Mouse (Mus musculus) gastrocnemius, adult 18-20 months (tissue): ENCODE results near the gene Cxcl14. TPM values are rescaled to one million over a fixed set of nuclear protein-coding genes. Genes with fewer than 3 reads are reported as not detected.

ENCODE experiments used
- DNase-seq: peaks from one replicate; pipeline ENCODE4 v3.0.0; 2021; ENCODE audit warnings: low spot score
- long read RNA-seq, 2 experiments: library from polyadenylated mRNA; stranded (forward); transcript quantifications; one replicate each; pipeline ENCODE4 v2.0.0; 2021
- total RNA-seq, 2 experiments: library from RNA; stranded (reverse); gene quantifications; 2 replicates each; pipeline ENCODE4 v1.2.3; 2021

Gene Cxcl14
- 10 to 100 TPM; 39.5 to 54.4 TPM for total RNA-seq
- long read RNA-seq, experiment 1, transcript Cxcl14-201 (4 exons, 1,827 nt): major isoform, 49 of 52 reads
- long read RNA-seq, experiment 1, partial matches to known transcripts: 0 of 52 reads
- long read RNA-seq, experiment 1, other reads (novel, unspliced or antisense): 3 of 52 reads
- long read RNA-seq, experiment 2, transcript Cxcl14-201 (4 exons, 1,827 nt): major isoform, 59 of 63 reads
- long read RNA-seq, experiment 2, partial matches to known transcripts: 3 of 63 reads
- long read RNA-seq, experiment 2, other reads (novel, unspliced or antisense): 1 of 63 reads

- peak; percentile 58 for DNase-seq
Observed at GRCm38 (mm10) chr13:56295943-56296658, at the start of gene Cxcl14. Gene Cxcl14, minus strand, starts transcription at chr13:56296551.

- no peak for DNase-seq
Observed at GRCm38 (mm10) chr13:56344355-56344754, 48.0 kb upstream of the Cxcl14 start.

GRCm38 (mm10) chr13:56342491-56342890 is 46.1 kb upstream of the Cxcl14 start:
- DNase-seq: no peak

GRCm38 (mm10) chr13:56340513-56340912 is 44.2 kb upstream of the Cxcl14 start:
- DNase-seq: peak; percentile 66

- no peak for DNase-seq
Observed at GRCm38 (mm10) chr13:56339816-56340215, 43.5 kb upstream of the Cxcl14 start.

GRCm38 (mm10) chr13:56336982-56337381 is 40.6 kb upstream of the Cxcl14 start:
- no peak for DNase-seq

- no peak for DNase-seq
Observed at GRCm38 (mm10) chr13:56334802-56335690, 38.7 kb upstream of the Cxcl14 start.

GRCm38 (mm10) chr13:56334236-56334635 is 37.9 kb upstream of the Cxcl14 start:
- DNase-seq: no peak

GRCm38 (mm10) chr13:56332356-56332755 is 36.0 kb upstream of the Cxcl14 start:
- no peak for DNase-seq

- no peak for DNase-seq
Observed at GRCm38 (mm10) chr13:56330603-56331455, 34.5 kb upstream of the Cxcl14 start.

- no peak for DNase-seq
Observed at GRCm38 (mm10) chr13:56329769-56330168, 33.4 kb upstream of the Cxcl14 start.

- DNase-seq: no peak
Observed at GRCm38 (mm10) chr13:56329165-56329564, 32.8 kb upstream of the Cxcl14 start.

- DNase-seq: no peak
Observed at GRCm38 (mm10) chr13:56327779-56328178, 31.4 kb upstream of the Cxcl14 start.

- no peak for DNase-seq
Observed at GRCm38 (mm10) chr13:56321635-56322034, 25.3 kb upstream of the Cxcl14 start.

GRCm38 (mm10) chr13:56316930-56317329 is 20.6 kb upstream of the Cxcl14 start:
- no peak for DNase-seq

- DNase-seq: no peak
Observed at GRCm38 (mm10) chr13:56315201-56315600, 18.9 kb upstream of the Cxcl14 start.

GRCm38 (mm10) chr13:56305058-56305457 is 8.7 kb upstream of the Cxcl14 start:
- DNase-seq: no peak

GRCm38 (mm10) chr13:56304453-56304852 is 8.1 kb upstream of the Cxcl14 start:
- DNase-seq: no peak

GRCm38 (mm10) chr13:56299336-56299735 is 3.0 kb upstream of the Cxcl14 start:
- DNase-seq: no peak

GRCm38 (mm10) chr13:56296659-56297020 is 289 bp upstream of the Cxcl14 start:
- no peak for DNase-seq

GRCm38 (mm10) chr13:56295586-56295942 is 787 bp downstream of the Cxcl14 start:
- no peak for DNase-seq
